Mouse (Mus musculus) layer of hippocampus, postnatal 36 days (tissue): Measurements from ENCODE around the gene Ucp2. TPM values are rescaled to one million over a fixed set of nuclear protein-coding genes. Genes with fewer than 3 reads are reported as not detected.

Experiments used
- DNase-seq, 2 experiments: peaks; one replicate each; pipeline ENCODE4 v3.0.0; 2022
- total RNA-seq, 2 experiments: library from RNA; stranded (reverse); gene quantifications; 2 replicates each; pipeline ENCODE4 v1.2.3; 2021

Gene Ucp2
- total RNA-seq, result 10 to 100 TPM; 67.5 to 87.2 TPM

DNA sequence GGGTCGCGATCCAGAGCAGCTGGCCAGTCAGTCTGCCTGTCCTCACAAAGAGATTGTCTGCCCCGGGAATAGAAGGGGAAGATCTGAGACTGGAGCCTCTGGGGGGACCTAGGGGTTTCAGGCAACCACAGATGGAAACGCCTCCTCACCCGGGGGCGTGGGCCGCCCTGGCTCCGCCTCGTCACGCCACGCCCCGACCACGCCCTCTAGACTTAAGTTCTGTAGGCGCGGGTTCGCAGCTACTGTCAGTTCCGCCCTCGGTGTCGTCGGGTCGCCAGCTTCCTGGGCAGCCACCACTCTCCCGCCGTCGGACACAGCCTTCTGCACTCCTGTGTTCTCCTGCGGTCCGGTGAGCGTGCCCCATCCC, at the start of gene Ucp2:
Ucp2 (plus strand) TSS at position 221 of the 367 bp plus-strand sequence.
- DNase-seq, result peak; percentile 60 to 64

DNA sequence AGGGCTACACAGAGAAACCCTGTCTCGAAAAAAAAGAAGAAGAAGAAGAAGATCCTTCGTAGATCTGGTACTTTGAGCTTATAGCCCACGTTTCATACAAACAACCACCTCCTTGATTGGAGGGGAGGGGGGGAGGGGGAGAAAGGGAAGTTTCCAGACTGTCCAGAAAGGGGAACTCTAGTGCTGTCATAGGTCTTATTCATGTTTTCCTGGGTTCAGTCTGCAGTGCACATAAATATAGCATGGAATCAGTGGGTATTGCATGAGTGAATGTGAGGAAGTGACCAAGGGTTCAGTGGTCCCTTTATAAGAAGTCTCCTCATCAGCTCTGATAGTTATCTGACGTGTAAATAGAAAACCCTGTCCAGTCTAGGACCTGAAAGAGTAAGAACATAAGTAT, 49.4 kb upstream of the Ucp2 start:
- DNase-seq, result no peak

DNA sequence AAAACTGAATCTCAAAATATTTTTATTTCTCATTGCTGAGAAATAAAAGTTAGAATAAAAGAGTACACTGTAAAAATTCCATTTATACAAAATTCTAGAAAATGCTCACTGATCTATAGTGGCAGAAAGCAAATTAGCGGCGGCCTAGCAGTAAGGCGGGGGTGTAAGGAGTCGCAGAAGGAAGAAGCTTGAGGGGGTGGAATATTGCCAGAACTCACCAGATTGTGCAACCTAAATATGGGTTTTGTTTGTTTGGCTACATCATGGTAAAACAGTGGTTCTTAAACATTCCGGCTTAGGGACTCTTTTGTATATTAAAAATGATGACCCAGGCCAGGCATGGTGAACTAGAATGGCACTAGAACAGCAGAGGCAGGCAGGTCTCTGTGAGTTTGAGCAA, 46.9 kb upstream of the Ucp2 start:
- no peak for DNase-seq

DNA sequence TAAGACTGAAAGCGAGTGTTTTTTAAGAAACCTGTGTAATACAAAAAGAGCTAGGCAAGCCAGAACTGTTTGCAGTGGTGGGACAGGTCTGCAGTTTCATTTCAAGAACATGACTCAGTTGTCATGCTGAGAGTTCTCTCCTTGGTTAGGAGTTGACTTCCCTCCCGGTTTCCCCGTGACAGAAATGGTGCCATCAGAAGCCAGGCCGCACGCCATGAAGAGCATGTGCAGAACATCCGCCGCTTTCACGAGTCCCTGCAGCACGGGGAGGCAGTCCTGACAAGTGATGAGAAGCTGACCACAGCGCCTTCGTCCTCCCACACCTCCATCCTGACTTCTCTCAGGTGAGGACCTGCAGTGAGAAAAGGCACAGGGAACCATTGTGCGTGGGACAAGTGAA, 44.6 kb upstream of the Ucp2 start:
- DNase-seq, result no peak

GRCm38 (mm10) chr7:100448985-100449384, 44.2 kb upstream of the Ucp2 start:
- DNase-seq, result no peak

GRCm38 (mm10) chr7:100458153-100458552, 35.0 kb upstream of the Ucp2 start:
- DNase-seq, result no peak

- DNase-seq, result no peak
These were observed 33.3 kb upstream of the Ucp2 start for GRCm38 (mm10) chr7:100459862-100460261.

- DNase-seq, result peak; percentile 30 to 57
These were observed 31.5 kb upstream of the Ucp2 start for GRCm38 (mm10) chr7:100461621-100462151.

GRCm38 (mm10) chr7:100463194-100463593, 29.9 kb upstream of the Ucp2 start:
- no peak for DNase-seq

DNA sequence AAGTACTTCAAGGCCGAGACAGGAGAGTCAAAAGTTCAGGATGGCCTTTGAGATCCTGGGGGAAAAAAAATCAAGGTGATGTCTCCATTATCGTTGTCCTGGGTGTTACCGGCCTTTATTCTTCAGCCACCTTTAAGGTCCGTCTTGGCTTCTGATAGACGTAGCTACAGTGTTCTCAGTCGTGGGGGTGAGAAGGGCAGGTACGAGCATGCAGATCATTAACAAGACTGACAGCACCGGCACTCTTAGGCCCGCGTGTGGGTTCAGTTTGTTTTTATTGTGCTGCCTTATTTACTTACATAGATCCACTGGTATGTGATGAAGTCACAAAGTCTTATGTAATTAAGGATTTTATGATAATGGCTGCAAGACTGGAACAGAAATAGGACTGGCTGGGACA, 29.4 kb upstream of the Ucp2 start:
- no peak for DNase-seq

DNA sequence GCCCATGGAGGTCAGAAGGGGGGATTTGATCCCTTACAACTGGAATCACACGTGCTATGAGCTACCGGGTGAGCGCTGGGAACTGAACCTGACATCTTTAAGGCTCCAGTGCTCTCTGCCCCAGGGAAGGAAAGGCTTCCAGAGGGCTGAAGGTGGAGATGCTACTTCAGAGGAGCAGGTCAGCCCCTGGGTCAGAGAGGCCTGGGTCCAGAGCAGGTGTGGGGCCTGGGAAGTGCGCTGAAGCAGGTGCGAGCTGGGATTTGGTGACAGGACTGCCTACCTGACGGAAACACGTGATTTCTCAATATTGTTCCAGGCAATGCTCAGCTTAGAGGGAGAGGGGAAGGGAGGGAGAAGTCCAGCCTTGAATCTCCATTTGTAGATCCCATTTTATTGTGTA, 28.9 kb upstream of the Ucp2 start:
- DNase-seq, result no peak

DNA sequence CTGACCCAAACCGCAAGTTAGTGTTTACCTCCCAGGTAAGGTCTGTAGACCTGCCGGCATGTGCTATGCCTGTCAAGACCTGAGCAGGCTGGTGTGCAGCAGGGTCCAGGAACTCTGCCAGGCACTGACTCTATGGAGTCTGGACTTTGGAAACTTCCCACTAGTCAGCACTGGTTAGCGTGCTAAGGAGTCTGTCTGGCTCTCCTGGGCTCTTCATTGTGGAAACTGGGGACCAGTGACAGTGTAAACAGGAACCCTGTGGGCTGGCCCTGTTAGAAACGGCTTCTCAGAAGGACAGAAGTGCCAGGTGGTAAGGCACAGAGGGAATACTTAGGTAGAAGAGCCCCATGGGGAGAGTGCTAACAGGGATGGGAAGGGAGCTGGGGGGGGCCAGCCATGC, 27.9 kb upstream of the Ucp2 start:
- no peak for DNase-seq

GRCm38 (mm10) chr7:100465656-100466309, 27.4 kb upstream of the Ucp2 start:
- peak in 1 of 2 experiments; percentile 21 for DNase-seq

DNA sequence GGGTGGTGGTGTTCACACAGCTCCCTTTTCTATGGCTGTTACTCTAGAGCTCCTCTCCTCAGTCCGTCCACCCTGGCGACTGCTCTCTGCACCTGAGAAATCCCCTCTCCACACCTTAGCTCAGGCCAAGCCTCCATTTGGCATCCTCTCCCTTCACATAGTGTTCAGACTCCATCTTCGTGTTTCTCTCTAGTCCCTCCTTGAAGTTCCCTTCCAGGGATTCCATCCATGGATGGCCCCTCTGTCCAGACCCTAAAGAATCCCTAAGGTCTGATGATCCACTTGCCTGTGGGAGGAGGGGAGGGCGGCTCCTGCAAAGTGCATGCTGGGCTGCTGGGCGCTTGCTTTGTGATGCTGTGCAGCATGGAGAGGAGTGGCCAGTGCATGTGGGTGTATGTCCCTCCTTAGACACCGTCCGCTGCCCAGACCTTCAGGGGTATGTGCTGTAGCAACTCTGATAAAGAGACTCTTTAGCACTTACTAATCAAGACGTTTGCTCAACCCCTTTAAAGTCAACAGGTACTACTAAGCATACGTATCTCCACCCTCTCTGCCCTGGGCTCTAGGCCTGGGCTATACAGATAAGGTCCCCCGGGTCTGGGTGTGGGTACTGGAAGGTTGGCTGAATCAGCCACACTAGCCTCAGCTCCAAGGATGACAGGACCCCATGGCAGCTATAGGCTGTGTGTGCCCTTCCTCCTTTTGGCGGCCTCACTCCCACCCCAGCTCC, 26.2 kb upstream of the Ucp2 start:
- DNase-seq, result no peak

- DNase-seq, result no peak
These were observed 24.4 kb upstream of the Ucp2 start for GRCm38 (mm10) chr7:100468761-100469160.

GRCm38 (mm10) chr7:100469502-100469901, 23.6 kb upstream of the Ucp2 start:
- DNase-seq, result no peak

DNA sequence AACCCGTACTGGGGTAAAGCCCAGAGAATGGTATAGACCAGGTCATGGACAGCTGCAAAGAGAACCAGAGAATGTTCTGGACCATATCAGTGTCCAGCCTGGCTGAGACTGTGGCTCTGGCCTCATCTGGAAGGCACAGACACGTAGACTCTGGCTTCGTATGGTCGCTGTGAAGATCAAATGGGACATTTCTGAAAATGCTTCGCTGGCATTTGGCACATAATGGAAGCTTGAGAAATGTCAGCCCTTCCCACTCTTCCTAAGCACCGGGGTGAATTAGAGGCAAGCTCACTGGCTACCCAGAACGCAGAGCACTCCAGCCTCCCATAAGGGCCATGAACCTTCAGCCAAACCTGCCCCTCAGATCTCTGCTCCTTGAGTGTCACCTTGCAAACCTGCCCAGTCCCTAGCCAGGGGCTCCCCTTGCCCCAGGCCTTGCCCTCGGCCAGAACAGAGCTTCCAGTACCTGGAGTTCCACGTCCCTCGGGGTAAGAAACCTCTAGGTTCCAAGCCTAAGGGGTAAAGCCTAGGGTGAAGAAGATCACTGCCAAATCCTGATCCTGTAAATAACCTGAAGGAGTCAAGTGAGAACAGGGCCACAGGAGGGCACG, 22.2 kb upstream of the Ucp2 start:
- DNase-seq, result no peak

GRCm38 (mm10) chr7:100471407-100471797, 21.7 kb upstream of the Ucp2 start:
- no peak for DNase-seq

- no peak for DNase-seq
These were observed 20.4 kb upstream of the Ucp2 start, which contains the start of gene Ucp3 for GRCm38 (mm10) chr7:100472777-100473176. Gene Ucp3, plus strand, starts transcription at chr7:100472990.

DNA sequence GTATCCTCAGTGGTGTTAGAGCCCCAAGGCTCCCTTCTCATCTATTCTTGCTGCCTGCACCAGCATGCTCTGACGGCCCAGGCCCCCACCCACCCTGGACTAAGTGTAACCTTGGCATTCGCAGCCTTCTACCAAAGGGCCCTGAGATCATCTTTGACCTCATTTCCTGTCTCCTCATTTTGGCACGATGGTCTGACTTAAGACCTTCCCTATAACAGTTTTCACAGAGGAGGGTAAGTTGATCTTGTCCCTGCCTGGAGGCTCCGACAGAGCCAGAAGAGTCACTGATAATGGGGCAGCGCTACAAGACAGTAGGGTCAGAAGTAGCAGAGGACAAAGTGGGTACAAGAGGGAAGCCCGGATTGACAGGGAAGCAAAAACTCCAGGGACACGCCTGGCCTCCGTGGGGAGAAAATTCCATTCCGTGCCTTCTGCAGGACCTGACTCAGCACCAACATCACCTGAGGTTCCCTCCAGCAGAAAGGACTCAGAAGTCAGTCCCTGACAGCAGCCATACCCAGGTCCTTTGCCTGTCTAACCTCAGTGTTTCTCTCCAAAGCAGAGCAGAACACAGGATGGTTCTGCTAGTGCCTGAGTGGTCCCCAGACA, 19.2 kb upstream of the Ucp2 start:
- no peak for DNase-seq

- DNase-seq, result no peak
These were observed 18.5 kb upstream of the Ucp2 start for GRCm38 (mm10) chr7:100474680-100475079.

DNA sequence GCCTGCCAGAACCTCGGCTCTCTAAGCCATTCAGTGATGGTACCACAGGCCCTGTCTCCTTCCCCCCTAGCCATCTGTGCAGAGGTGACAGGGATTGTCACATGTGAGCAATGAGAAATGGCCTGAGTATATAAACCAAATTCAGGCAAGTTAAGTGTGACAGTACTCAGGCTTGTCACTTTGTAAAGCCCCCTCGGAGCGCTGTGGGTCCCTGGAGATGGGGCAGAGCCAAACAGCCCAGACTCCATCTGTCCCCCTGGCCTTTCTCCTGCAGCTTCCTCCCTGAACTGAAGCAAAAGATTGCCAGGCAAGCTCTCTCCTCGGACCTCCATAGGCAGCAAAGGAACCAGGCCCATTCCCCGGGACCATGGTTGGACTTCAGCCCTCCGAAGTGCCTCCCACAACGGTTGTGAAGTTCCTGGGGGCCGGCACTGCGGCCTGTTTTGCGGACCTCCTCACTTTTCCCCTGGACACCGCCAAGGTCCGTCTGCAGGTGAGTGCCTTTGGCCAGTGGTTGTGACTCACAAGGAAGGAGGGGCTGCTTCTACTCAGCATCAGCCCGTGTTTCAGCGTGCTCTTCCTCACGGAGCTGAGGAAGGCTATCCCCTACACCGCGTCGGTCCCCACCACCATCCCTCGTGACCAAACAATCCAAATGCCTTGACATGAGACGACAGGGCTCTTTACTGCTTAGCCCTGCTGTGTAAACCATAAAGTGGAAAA, 13.9 kb upstream of the Ucp2 start:
- DNase-seq, result no peak

GRCm38 (mm10) chr7:100479823-100480164, 13.3 kb upstream of the Ucp2 start:
- no peak for DNase-seq
